Mouse (Mus musculus): ENCODE results near the gene Sh3tc1. TPM values are rescaled to one million over a fixed set of nuclear protein-coding genes. Genes with fewer than 3 reads are reported as not detected.

The Sh3tc1 gene
- total RNA-seq (2017) = 3.9 and 8.5 TPM in 2 replicates

DNA sequence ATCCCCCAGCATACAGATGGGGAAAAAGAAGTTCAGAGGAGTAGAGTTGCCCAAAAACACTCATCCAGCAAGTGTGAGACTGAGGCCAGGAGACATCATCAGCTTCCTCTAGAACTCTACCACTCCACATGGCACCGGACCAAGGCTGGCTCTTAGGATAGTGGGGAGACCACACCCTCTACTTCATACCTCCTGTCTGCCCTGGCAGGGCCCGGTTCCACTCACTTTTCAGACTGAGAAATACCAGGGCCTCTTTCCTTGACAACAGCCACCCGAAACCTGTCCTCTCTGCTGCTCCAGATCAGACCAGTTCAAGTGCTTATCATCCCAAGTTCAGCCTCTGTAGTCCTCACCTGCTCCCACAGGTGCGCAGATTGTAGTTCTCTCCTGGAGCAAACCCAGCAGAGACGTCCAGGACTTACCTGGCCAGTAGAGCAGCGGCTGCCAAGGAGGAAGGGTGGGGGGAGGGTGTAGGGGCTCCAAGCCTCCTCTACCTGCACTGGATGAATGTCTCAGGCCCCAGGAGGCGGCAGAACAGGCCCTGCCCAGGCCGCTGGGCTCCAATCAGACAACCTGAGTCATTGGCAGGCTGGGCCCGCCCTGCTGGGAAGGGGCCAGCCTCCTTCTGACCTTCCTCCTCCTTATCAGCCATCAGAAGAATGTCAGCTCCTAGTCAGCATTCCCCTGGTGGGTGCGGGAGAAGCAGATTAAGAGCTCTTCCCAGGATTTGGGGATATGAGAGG is at the start of gene Sh3tc1:
TSS of gene Sh3tc1 (minus strand) at position 452 of the 743 bp plus-strand sequence.
- ATAC-seq (replicated peaks; ENCODE audit: low read depth, poor library complexity, severe bottlenecking) = no peak

GRCm38 (mm10) chr5:35788719-35789118 is 48.9 kb upstream of the Sh3tc1 start:
- no peak for ATAC-seq (replicated peaks; ENCODE audit: low read depth, poor library complexity, severe bottlenecking)

DNA sequence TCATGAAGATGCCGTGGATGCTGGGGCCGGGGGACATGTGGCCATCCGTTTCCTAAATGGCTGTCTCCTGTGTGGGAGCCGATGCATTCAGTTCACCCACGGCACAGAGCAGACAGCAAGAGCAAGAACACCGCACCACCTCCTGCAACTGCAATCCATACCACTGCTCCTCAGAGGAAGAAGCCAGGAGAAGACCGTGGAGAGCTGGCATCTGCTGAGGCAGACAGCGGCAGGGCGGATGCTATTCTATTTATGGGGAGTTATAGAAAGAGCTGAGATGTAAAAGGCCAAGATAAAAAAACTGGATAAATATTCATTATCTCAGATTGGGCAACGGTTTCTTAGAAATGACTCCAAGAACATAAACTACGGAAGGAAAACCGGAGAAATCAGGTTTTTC is 48.1 kb upstream of the Sh3tc1 start:
- ATAC-seq (replicated peaks; ENCODE audit: low read depth, poor library complexity, severe bottlenecking) = no peak

DNA sequence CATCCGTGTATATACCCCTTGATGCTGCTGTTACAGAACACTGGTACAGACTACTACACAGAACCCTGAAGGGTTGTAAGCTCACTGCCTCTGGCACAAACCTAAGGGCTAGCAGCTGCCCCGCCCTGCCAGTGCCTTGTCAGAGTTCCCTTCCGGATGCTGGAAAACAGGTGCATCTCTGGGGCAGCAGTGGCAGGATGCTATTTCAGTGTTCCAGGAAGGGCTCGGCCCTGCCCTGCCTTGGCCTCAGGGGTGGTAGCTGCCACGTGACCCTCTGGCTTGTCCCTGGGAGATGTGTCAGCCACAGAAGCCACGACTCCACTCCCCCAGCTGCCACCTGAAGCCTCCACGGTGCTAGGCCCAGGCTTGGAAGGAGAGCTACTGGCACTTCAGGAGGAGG is 46.1 kb upstream of the Sh3tc1 start:
- no peak for ATAC-seq (replicated peaks; ENCODE audit: low read depth, poor library complexity, severe bottlenecking)

DNA sequence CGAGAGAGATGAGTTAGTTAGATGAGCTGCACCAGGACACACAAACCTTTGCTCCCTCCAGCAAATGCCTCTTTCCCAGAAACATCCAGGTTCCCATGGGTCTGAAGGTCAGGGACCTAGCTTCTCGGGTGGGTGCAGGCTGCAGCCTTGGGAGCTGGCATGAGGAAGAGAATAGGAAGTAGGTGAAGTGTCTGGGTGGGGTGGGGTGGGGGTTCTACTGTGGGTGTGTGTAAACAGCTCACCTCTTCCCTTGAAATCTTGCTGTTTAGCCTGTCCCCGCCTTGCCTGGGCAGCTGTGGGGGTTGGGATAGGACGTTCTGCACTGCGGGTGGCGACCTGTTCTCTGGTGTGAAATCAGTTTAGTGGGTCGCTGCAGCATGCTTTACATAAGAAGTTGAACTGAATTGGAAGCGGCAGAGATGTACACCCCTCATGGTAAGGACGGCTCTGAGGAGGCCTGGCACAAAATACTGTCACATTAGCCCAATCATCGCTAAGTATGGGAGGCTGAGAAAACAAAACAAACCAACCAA is 42.9 kb upstream of the Sh3tc1 start:
- ATAC-seq (replicated peaks; ENCODE audit: low read depth, poor library complexity, severe bottlenecking) = no peak

DNA sequence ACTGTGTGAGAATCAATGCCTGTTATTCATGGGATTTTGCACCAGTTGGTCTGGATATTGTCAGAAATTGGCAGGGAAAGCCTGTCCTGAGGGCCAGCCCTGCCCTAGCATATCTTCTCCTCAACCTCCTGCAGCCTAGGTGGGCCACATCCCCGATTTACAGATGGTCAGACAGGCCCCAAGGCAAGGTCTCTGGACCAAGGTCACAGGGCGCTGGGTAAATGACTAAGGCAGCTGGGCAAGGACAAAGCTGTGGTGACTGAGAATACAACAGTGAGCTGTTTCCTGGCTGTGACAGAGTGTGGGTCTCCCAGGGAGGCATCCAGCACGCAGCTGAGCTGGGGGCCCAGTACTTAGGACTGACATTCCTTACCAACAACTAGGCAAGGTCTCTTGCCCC is 41.3 kb upstream of the Sh3tc1 start:
- ATAC-seq (replicated peaks; ENCODE audit: low read depth, poor library complexity, severe bottlenecking) = no peak

- peak; percentile 64 for ATAC-seq (replicated peaks; ENCODE audit: low read depth, poor library complexity, severe bottlenecking)
Observed at GRCm38 (mm10) chr5:35774137-35774424, 34.3 kb upstream of the Sh3tc1 start.

- peak; percentile 39 for ATAC-seq (replicated peaks; ENCODE audit: low read depth, poor library complexity, severe bottlenecking)
Observed at GRCm38 (mm10) chr5:35773274-35774136, 33.7 kb upstream of the Sh3tc1 start.

DNA sequence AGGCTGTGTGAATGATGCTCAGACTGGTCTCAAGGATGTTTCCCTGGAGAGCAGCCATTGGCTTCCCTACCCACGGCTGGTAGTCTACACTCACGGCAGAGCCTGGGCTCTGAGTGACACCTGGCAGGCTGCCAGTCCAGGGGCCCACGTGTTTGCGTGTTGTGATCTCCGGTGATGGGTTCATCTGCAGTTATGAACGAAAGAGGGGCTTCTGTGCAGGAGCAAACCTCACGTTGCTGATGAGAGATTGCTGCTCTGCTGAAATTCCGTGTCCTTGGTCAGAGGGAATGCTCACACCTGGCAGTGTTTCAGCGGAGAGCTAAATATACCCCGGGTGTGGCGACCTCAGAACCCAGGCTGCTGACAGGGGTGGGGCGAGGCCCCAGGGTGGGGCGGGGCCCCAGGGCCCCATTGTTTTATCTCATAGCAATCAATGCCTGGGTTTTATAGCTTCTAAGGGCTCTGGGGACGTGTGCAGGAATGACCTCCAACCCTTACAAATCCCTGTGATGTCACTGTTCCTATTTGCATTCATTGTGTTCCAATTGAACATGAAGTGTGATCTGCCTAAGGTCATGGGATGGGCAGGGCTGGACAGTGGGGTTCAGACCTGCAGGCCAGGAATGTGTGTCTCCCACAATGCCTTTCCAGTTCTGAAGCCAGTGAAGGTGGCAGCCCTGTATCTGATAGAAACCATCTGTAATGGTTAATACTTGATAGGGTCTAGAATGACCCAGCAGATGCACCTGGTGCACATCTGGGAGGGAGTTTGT is 31.3 kb upstream of the Sh3tc1 start:
- no peak for ATAC-seq (replicated peaks; ENCODE audit: low read depth, poor library complexity, severe bottlenecking)

DNA sequence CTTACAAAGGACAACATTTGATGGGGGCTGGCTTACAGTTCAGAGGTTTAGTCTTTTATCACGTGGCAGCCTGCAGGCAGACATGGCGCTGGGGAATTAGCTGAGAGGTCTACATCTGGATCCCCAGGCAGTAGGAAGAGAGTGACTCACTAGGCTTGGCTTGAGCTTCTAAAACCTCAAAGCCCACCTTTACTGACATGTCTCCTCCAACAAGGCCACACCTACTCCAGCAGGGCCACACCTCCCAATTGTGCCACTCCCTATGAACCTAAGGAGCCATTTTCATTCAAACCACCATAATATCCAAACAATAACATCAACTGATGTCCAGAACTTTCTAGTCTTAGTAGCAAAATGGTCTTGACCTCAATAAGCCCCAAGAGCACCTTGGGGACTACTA is 30.5 kb upstream of the Sh3tc1 start:
- no peak for ATAC-seq (replicated peaks; ENCODE audit: low read depth, poor library complexity, severe bottlenecking)

GRCm38 (mm10) chr5:35768997-35769396 is 29.2 kb upstream of the Sh3tc1 start:
- no peak for ATAC-seq (replicated peaks; ENCODE audit: low read depth, poor library complexity, severe bottlenecking)

DNA sequence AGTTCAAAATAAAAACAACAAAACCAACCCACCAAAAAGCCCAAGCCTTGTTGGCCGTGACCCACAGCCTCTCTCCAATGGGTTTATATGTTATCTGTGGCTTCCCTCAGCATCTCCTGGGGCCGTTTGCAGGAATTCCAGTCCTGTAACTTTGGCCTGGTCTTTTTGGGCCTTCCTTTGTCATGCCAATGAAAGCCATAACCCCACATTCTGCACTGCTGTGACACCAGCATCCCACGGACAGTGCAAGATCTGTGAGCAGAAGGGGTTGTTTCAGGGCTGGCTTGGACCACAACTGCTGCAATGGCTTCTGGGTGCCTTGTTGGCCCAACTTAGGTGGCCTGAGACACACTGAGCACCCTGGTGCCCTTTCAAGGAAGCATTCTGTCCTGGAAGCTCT is 28.7 kb upstream of the Sh3tc1 start:
- no peak for ATAC-seq (replicated peaks; ENCODE audit: low read depth, poor library complexity, severe bottlenecking)

GRCm38 (mm10) chr5:35765909-35766308 is 26.1 kb upstream of the Sh3tc1 start:
- no peak for ATAC-seq (replicated peaks; ENCODE audit: low read depth, poor library complexity, severe bottlenecking)

GRCm38 (mm10) chr5:35762850-35763249 is 23.1 kb upstream of the Sh3tc1 start:
- no peak for ATAC-seq (replicated peaks; ENCODE audit: low read depth, poor library complexity, severe bottlenecking)

GRCm38 (mm10) chr5:35762388-35762787 is 22.6 kb upstream of the Sh3tc1 start:
- no peak for ATAC-seq (replicated peaks; ENCODE audit: low read depth, poor library complexity, severe bottlenecking)

DNA sequence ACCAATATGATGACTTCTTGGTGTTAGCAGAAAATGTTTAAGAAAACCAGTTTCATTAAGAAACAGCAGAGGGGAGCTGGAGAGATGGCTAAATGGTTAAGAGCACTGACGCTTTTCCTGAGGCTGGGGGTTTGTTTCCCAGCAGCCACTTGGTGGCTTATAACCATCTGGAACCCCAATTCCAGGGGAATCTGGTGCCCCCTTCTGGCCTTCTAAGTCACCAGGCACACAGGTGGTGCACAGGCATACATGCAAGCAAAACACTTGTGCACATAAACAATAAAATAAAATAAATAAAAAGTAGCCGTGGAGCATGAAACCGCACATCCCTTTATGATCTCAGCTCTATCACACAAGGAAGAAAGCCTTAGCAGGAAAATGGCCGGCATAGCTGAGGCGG is 21.5 kb upstream of the Sh3tc1 start:
- ATAC-seq (replicated peaks; ENCODE audit: low read depth, poor library complexity, severe bottlenecking) = no peak

DNA sequence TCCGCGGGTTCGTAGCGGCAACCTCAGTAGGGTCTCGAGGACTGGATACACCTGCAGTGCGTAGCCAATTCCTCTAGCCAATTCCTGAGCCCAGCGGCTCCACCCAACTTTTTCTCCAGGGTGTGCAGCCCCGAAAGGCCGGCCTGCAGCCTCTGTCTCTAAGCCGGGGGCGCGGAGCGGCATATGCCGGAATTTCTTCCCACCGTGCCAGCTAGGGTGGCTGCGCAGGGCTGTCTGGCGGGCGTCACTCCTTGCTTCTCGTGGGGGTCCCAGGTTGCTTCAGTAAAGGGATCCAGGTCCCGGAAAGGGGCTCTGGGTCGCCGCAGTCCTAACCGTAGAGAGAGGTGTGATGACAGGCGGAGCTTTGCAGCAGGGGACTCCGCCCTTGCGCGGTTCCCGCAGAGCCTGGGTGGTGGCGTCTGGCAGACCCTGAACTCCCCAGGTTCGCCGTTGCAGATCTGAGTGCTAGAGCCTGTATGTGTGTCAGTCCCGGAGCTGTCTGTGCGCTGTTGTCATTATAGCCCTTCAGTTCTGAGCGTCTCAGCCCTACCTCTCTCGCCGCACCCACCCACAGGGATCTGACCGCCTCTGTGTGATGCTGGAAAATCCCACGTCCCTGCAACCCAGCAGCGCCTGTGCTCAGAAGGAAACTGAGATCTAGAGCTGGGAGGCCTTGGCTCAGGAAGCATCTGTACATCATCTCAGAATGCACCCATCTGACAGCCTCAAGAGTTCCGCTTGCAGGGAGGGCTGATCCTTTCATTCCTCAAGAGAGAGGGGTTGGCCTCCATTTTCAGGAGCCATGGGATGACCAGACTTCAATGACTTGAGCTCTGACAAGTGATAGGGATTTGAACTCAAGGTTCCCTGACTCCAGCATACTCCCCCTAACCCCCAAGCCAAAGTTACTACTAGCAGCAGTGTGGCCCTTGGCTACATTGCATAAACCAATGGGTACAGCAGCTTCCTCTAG is 18.6 kb upstream of the Sh3tc1 start:
- peak; percentile 19; the same call in 1 of the 2 replicates for ATAC-seq (replicated peaks; ENCODE audit: low read depth, poor library complexity, severe bottlenecking)

- peak; percentile 89 for ATAC-seq (replicated peaks; ENCODE audit: low read depth, poor library complexity, severe bottlenecking)
Observed at GRCm38 (mm10) chr5:35757639-35758001, 17.8 kb upstream of the Sh3tc1 start, which contains the start of gene Ablim2. TSS of gene Ablim2 (plus strand) at chr5:35757880.

- ATAC-seq (replicated peaks; ENCODE audit: low read depth, poor library complexity, severe bottlenecking) = peak; percentile 31
Observed at GRCm38 (mm10) chr5:35756997-35757638, 17.3 kb upstream of the Sh3tc1 start.

Data from common myeloid progenitor, adult 5-6 weeks (primary cell).